Mouse (Mus musculus) liver, embryonic 11.5 days (tissue): ENCODE results near the gene Cacna1f. TPM values are rescaled to one million over a fixed set of nuclear protein-coding genes. Genes with fewer than 3 reads are reported as not detected.

Experiments
- ATAC-seq: fragments of 200-750 bp; cut with Nextera tagmentation; replicated peaks from 2 replicates; pipeline ENCODE4 v1.8.0; 2017; ENCODE audit warnings: moderate number of reproducible peaks, mild to moderate bottlenecking, moderate TSS enrichment, moderate library complexity; ENCODE audit not compliant: low FRiP score
- DNase-seq: peaks from one replicate; pipeline ENCODE4 v3.0.0-alpha.2; 2017; ENCODE audit warnings: low spot score
- H3K27ac ChIP-seq: fragments of 300-500 bp; sonication (generic); 2 replicates; pipeline ENCODE4 v1.5.1; 2014; ENCODE audit warnings: mild to moderate bottlenecking, low read depth, low read length, control low read depth
- H3K27me3 ChIP-seq: fragments of 300-500 bp; sonication (generic); replicated peaks from 2 replicates; pipeline ENCODE4 v1.6.1; 2014; ENCODE audit warnings: low read length, mixed read lengths; ENCODE audit not compliant: control insufficient read depth, insufficient read depth
- H3K36me3 ChIP-seq: fragments of 300-500 bp; sonication (generic); 2 replicates; pipeline ENCODE4 v1.6.1; 2014; ENCODE audit warnings: mild to moderate bottlenecking, low read length, moderate library complexity, mixed read lengths; ENCODE audit not compliant: control insufficient read depth, insufficient read depth
- H3K4me1 ChIP-seq: fragments of 300-500 bp; sonication (generic); replicated peaks from 2 replicates; pipeline ENCODE4 v1.6.1; 2014; ENCODE audit warnings: low read length, mixed read lengths; ENCODE audit not compliant: control insufficient read depth, insufficient read depth
- H3K4me2 ChIP-seq: fragments of 300-500 bp; sonication (generic); 2 replicates; pipeline ENCODE4 v1.6.1; 2014; ENCODE audit warnings: mild to moderate bottlenecking, control low read depth, moderate library complexity
- H3K4me3 ChIP-seq: fragments of 300-500 bp; sonication (generic); 2 replicates; pipeline ENCODE4 v1.5.1; 2014; ENCODE audit warnings: low read depth, low read length, control low read depth
- H3K9ac ChIP-seq: fragments of 300-500 bp; sonication (generic); 2 replicates; pipeline ENCODE4 v1.6.1; 2014; ENCODE audit warnings: low read depth, low read length, control low read depth
- H3K9me3 ChIP-seq: fragments of 300-500 bp; sonication (generic); 2 replicates; pipeline ENCODE4 v1.6.1; 2016; ENCODE audit warnings: low read length, inconsistent platforms, mixed read lengths; ENCODE audit not compliant: control insufficient read depth
- WGBS: fragments of 180-500 bp; shearing (Covaris S2); extraction: QIAGEN DNeasy Blood & Tissue Kit; methylation state at CpG from one replicate; pipeline ENCODE4 v1.1.7; 2014; 5-methylcytosine and 5-hydroxymethylcytosine counted together
- polyA plus RNA-seq: library from polyadenylated mRNA; unstranded; fragments of >200 nt; fragmentation: Nextera tagmentation; extraction: Ambion mirVana; gene quantifications from 2 replicates; pipeline ENCODE4 v1.2.1, GENCODE M21; 2014

Cacna1f gene
- polyA plus RNA-seq, 1 experiment from 2014 or later: 0.03 TPM

DNA sequence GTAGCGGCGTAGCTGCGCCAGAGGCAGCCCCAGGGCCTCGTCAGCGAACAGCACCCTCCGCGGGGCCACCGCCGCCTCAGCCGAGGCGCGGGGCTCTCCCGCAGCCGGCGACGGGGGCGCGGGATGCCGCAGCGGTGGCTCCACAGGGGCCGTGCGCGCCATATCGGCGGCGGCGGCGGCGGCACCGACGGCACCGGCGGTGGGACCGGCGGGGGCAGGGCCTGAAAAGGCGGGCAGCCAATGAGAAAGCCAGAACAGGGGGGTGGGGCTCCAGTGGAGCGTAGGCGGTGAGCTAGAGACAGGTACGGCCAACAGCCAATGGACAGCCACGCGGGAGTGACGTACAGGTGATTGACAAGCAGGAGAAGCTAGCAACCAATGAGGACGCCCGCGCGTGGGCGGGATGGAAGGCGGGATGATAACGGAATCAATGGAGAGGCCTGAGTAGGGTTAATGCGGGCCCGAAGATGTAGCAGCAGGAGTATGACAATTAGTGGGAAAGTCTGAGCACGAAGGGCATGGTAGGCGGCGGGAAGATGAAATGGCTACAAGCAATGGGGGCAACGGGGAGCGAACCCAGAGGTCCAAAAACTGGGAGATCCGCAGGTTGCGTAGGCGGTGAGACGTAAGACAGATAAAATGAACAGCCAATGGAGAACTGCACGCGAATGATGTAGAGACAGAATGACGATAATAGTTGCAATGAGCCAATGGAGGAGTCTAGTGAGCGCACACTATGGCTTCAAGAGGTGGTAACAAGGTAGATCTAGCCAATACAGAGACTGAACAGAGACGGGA, 32.6 kb upstream of the Cacna1f start, which contains the start of gene Ppp1r3f:
Gene Ppp1r3f, minus strand, starts transcription at position 197 of the 798 bp plus-strand sequence.
- H3K36me3 ChIP-seq: no peaks in the 10 kb centered on the region
- H3K9ac ChIP-seq: peak within 1 kb of the TSS; percentile 77
- peak within 1 kb of the TSS; percentile 69 for H3K4me3 ChIP-seq
- WGBS: 19% methylated on average over 57 of the region's 65 CpGs
- peak within 1 kb of the TSS; percentile 82 for H3K4me2 ChIP-seq
- peak within 1 kb of the TSS; percentile 79 for H3K27ac ChIP-seq
- peaks cover 17% of the 10 kb centered on the region for H3K4me1 ChIP-seq
- H3K27me3 ChIP-seq: no peaks in the 10 kb centered on the region
- H3K9me3 ChIP-seq: no peaks in the 10 kb centered on the region
- DNase-seq (peak; percentile 83), ATAC-seq (peak; percentile 96)

DNA sequence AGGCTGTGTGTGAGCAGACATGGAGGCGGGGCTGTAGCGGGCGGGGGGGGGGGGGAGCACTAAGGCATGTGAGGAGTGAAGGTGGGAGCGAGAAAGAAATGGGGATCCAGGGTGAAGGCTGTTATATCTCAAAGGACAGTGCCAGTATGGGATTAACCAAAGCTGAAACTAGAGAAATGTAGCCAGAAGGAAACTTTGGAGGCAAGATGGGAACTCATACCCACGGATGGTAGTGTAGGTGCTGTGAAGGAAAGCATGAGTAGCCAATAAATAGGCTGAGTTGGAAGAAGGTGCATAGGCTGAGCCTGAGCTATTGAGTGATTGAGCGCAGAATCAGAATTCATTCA, 32.0 kb upstream of the Cacna1f start:
- Histone ChIP-seq H3K9me3 (no peaks in the 10 kb centered on the region), H3K4me3 (peak overlapping the region; percentile 69), H3K4me2 (peak overlapping the region; percentile 63), H3K27me3 (no peaks in the 10 kb centered on the region), H3K36me3 (no peaks in the 10 kb centered on the region), H3K4me1 (peaks cover 17% of the 10 kb centered on the region), H3K9ac (no peak overlapping the region; the same call in 1 of the 2 replicates), H3K27ac (no peak overlapping the region)
- no peak for ATAC-seq
- no peak for DNase-seq
- WGBS: 23% methylated on average over 5 of the region's 6 CpGs

- 79% methylated on average over 2 of the region's 2 CpGs for WGBS
- no peak overlapping the region for H3K9ac ChIP-seq
- H3K27me3 ChIP-seq: no peaks in the 10 kb centered on the region
- H3K9me3 ChIP-seq: no peaks in the 10 kb centered on the region
- DNase-seq (no peak), ATAC-seq (no peak)
- H3K4me1 ChIP-seq: no peaks in the 10 kb centered on the region
- no peak overlapping the region for H3K4me2 ChIP-seq
- no peaks in the 10 kb centered on the region for H3K36me3 ChIP-seq
- no peak overlapping the region for H3K4me3 ChIP-seq
- H3K27ac ChIP-seq: no peak overlapping the region
Measured at GRCm38 (mm10) chrX:7581151-7581550, 25.7 kb upstream of the Cacna1f start.

GRCm38 (mm10) chrX:7583881-7584280, 23.0 kb upstream of the Cacna1f start:
- no peaks in the 10 kb centered on the region for H3K9me3 ChIP-seq
- H3K4me3 ChIP-seq: no peak overlapping the region
- H3K27ac ChIP-seq: no peak overlapping the region
- whole genome bisulfite sequencing: 93% methylated on average over 11 of the region's 11 CpGs
- no peaks in the 10 kb centered on the region for H3K36me3 ChIP-seq
- no peak for ATAC-seq
- H3K27me3 ChIP-seq: no peaks in the 10 kb centered on the region
- no peaks in the 10 kb centered on the region for H3K4me1 ChIP-seq
- no peak overlapping the region for H3K9ac ChIP-seq
- DNase-seq: no peak
- no peak overlapping the region for H3K4me2 ChIP-seq

- Histone ChIP-seq H3K27ac (no peak overlapping the region), H3K9me3 (no peaks in the 10 kb centered on the region), H3K4me2 (no peak overlapping the region), H3K9ac (no peak overlapping the region), H3K4me3 (no peak overlapping the region), H3K27me3 (no peaks in the 10 kb centered on the region), H3K4me1 (no peaks in the 10 kb centered on the region), H3K36me3 (no peaks in the 10 kb centered on the region)
- DNase-seq (no peak), ATAC-seq (no peak)
- 82% methylated on average over 5 of the region's 5 CpGs for WGBS
Measured at GRCm38 (mm10) chrX:7586356-7586755, 20.5 kb upstream of the Cacna1f start.

DNA sequence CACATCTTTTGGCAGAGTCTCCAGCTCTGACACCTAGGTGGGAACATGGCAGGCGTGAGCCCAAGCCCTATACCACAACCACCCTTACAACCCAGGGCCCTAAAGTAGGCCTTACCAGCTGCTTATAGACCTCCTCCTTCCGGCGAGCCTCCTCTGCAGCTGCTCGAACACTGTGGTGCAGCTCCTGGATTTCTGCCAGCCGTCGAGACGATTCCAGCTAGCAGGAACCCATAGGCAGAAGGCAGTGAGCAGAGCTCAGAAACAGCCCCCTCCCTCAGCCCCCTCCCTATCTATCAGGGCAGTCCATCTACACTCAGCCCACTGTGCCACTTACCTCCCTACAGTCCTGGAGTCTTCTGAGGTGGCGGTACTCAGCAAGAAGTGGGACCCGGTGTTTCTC, 11.5 kb upstream of the Cacna1f start:
- Histone ChIP-seq H3K4me3 (no peak overlapping the region), H3K27me3 (no peaks in the 10 kb centered on the region), H3K9ac (no peak overlapping the region), H3K4me1 (no peaks in the 10 kb centered on the region), H3K36me3 (peaks cover 4% of the 10 kb centered on the region; the same call in 1 of the 2 replicates), H3K4me2 (no peak overlapping the region), H3K27ac (no peak overlapping the region), H3K9me3 (no peaks in the 10 kb centered on the region)
- 84% methylated on average over 9 of the region's 9 CpGs for WGBS
- ATAC-seq: no peak
- no peak for DNase-seq

DNA sequence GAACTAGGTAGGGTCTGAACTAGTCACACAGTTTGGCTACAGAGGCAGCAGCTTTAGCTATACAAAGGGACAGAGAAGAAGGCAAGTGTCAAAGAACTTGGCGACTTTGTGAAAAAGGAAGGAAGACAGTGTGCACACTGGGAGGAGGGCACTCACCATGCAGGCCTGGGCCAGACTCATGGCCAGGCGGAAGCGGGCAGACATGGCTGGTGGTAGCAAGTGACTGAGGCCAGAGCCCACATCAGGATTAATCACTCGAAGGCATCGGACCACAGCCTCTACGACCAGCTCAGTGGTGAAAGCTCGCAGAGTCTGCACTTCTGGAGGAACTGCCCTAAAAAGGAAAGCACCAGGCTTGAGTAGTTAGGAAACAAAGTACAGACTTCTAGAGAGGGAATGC, 2.9 kb upstream of the Cacna1f start:
- H3K4me1 ChIP-seq: no peaks in the 10 kb centered on the region
- ATAC-seq (no peak), DNase-seq (no peak)
- no peaks in the 10 kb centered on the region for H3K9me3 ChIP-seq
- H3K27me3 ChIP-seq: no peaks in the 10 kb centered on the region
- H3K9ac ChIP-seq: 0 out of 2 replicates have a peak overlapping the region, but pooled peaks have one; percentile 58
- H3K36me3 ChIP-seq: 0 out of 2 replicates have a peak, but pooled peaks cover 2% of the 10 kb centered on the region
- H3K27ac ChIP-seq: no peak overlapping the region
- H3K4me3 ChIP-seq: peak overlapping the region; percentile 54; the same call in 1 of the 2 replicates
- H3K4me2 ChIP-seq: peak overlapping the region; percentile 66
- WGBS: 74% methylated on average over 7 of the region's 7 CpGs

DNA sequence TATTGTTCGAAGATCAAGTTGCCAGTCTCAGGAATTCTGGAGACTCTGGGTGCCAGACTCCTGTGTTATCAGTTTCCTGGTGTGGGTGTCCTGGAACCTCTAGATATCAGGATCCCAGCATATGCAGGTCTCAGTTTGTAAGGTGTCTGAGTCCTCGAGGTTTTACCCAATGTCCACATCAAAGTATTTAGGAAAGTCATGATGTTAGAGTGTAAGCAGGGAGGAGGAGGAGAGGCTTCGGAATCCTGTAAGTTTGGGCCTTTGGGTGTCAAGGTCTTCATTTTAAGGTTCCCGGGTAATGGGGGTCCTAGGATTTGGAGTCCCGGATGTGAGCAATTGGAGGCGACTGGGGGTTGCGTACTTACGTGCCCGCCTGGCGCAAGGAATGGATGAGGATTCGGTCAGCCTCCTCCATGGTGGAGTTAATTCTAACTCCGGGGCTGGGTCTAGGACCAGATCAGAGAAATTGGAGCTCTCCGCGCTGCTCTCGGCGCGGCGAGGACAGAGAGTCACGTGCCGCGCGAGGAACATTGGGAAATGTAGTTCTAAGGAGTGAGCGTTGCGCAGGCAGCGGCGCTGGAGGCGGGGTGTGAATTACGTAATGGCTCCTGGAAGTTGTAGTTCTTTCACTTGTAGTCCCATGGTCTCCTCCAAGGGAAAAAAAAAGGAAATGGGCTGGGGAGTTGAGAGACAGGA, 1.9 kb upstream of the Cacna1f start, which contains the start of gene Ccdc22:
Gene Ccdc22, minus strand, starts transcription at position 639 of the 696 bp plus-strand sequence.
- 15% methylated on average over 28 of the region's 28 CpGs for WGBS
- H3K4me2 ChIP-seq: peak within 1 kb of the TSS; percentile 66
- no peaks in the 10 kb centered on the region for H3K36me3 ChIP-seq
- peak; percentile 88 for ATAC-seq
- H3K9me3 ChIP-seq: no peaks in the 10 kb centered on the region
- H3K27ac ChIP-seq: no peak within 1 kb of the TSS
- H3K4me1 ChIP-seq: no peaks in the 10 kb centered on the region
- DNase-seq: peak; percentile 66
- peak within 1 kb of the TSS; percentile 58 for H3K9ac ChIP-seq
- peak within 1 kb of the TSS; percentile 54 for H3K4me3 ChIP-seq
- H3K27me3 ChIP-seq: peaks cover under 1% of the 10 kb centered on the region; the same call in 1 of the 2 replicates
